Mouse (Mus musculus): ENCODE measurements around the gene Wwox.

Wwox gene

GRCm38 (mm10) chr8:114469208-114469590 lies 29.7 kb downstream of the Wwox start:
- no peak for DNase-seq

- DNase-seq: no peak
These were observed 34.1 kb downstream of the Wwox start for GRCm38 (mm10) chr8:114473546-114473945.

- no peak for DNase-seq
These were observed 37.5 kb downstream of the Wwox start for GRCm38 (mm10) chr8:114476919-114477318.

GRCm38 (mm10) chr8:114477790-114478189 lies 38.3 kb downstream of the Wwox start:
- DNase-seq: no peak

GRCm38 (mm10) chr8:114479749-114480148 lies 40.3 kb downstream of the Wwox start:
- DNase-seq: peak; percentile 12

GRCm38 (mm10) chr8:114491662-114492160 lies 52.3 kb downstream of the Wwox start:
- no peak for DNase-seq

GRCm38 (mm10) chr8:114499448-114500144 lies 60.1 kb downstream of the Wwox start:
- no peak for DNase-seq

- DNase-seq: no peak
These were observed 62.5 kb downstream of the Wwox start for GRCm38 (mm10) chr8:114501906-114502305.

GRCm38 (mm10) chr8:114503196-114503595 lies 63.7 kb downstream of the Wwox start:
- DNase-seq: no peak

- DNase-seq: no peak
These were observed 65.4 kb downstream of the Wwox start for GRCm38 (mm10) chr8:114504889-114505288.

- DNase-seq: no peak
These were observed 66.2 kb downstream of the Wwox start for GRCm38 (mm10) chr8:114505351-114506347.

- no peak for DNase-seq
These were observed 67.9 kb downstream of the Wwox start for GRCm38 (mm10) chr8:114507404-114507803.

GRCm38 (mm10) chr8:114510226-114510625 lies 70.8 kb downstream of the Wwox start:
- DNase-seq: no peak

GRCm38 (mm10) chr8:114512075-114512935 lies 72.8 kb downstream of the Wwox start:
- no peak for DNase-seq

GRCm38 (mm10) chr8:114514692-114515091 lies 75.2 kb downstream of the Wwox start:
- no peak for DNase-seq

- DNase-seq: no peak
These were observed 83.6 kb downstream of the Wwox start for GRCm38 (mm10) chr8:114523061-114523460.

- DNase-seq: no peak
These were observed 87.3 kb downstream of the Wwox start for GRCm38 (mm10) chr8:114526626-114527267.

GRCm38 (mm10) chr8:114527648-114528221 lies 88.3 kb downstream of the Wwox start:
- DNase-seq: no peak

GRCm38 (mm10) chr8:114529581-114529980 lies 90.1 kb downstream of the Wwox start:
- DNase-seq: no peak

- no peak for DNase-seq
These were observed 96.7 kb downstream of the Wwox start for GRCm38 (mm10) chr8:114536201-114536600.

GRCm38 (mm10) chr8:114541132-114541531 lies 101.7 kb downstream of the Wwox start:
- no peak for DNase-seq

- no peak for DNase-seq
These were observed 108.9 kb downstream of the Wwox start for GRCm38 (mm10) chr8:114548360-114548759.
